ENCODE assay signal across 9 mouse cellular contexts in genomic region chrX:36911343-36911742, GRCm38 (mm10). TPM values are rescaled to one million over a fixed set of nuclear protein-coding genes. Genes with fewer than 3 reads are reported as not detected.
DNase-seq lines count a peak whose midpoint lies in the region; ATAC-seq lines count a peak whose summit lies in the region.
"Had no signal": no experiment of that assay in that cellular context is flagged by ENCODE, and none has a peak within 500 bp of the region (broad histone marks: within the 10 kb centered on the region; RNA-seq: fewer than 3 reads in every experiment).

No protein-coding gene starts in this region.

- no peaks in the 10 kb centered on the region for H3K4me1 ChIP-seq in midbrain, embryonic 11.5 days (ENCODE audit: control insufficient read depth, insufficient read depth, low read length)
- H3K4me1 ChIP-seq in midbrain, embryonic 15.5 days, result no peaks in the 10 kb centered on the region
- H3K4me1 ChIP-seq: lung, embryonic 15.5 days had no signal

- H3K27me3 ChIP-seq in midbrain, embryonic 11.5 days (ENCODE audit: control insufficient read depth, insufficient read depth, low read length), result no peaks in the 10 kb centered on the region
- H3K27me3 ChIP-seq in midbrain, embryonic 15.5 days (replicated peaks), result no peaks in the 10 kb centered on the region
- H3K27me3 ChIP-seq: lung, embryonic 15.5 days had no signal

- no peak overlapping the region for H3K9ac ChIP-seq in midbrain, embryonic 11.5 days (ENCODE audit: low read length)
- H3K9ac ChIP-seq in midbrain, embryonic 15.5 days, result no peak overlapping the region
- H3K9ac ChIP-seq: lung, embryonic 15.5 days had no signal

- peak; percentile 43 to 47 for DNase-seq in adrenal gland, adult 18-20 months (ENCODE audit: low spot score in 2 of 2)
- no peak for DNase-seq in adrenal gland, adult 8-10 months
- DNase-seq in midbrain, embryonic 11.5 days (ENCODE audit: low spot score, missing footprints), result peak; percentile 91
- peak; percentile 54 for DNase-seq in cerebellum, adult 9-10 months
- peak; percentile 43 to 47 for DNase-seq in heart, postnatal 36 days
- DNase-seq in lung, adult 18-20 months, result peak; percentile 21 to 36
- peak; percentile 17 to 66 for DNase-seq in spleen, postnatal 10 days (ENCODE audit: low spot score in 2 of 2)

- H3K27ac ChIP-seq in midbrain, embryonic 11.5 days (ENCODE audit: low read depth, low read length), result no peak overlapping the region
- no peak overlapping the region for H3K27ac ChIP-seq in midbrain, embryonic 15.5 days
- H3K27ac ChIP-seq: lung, embryonic 15.5 days had no signal

- no peak overlapping the region for H3K4me2 ChIP-seq in midbrain, embryonic 11.5 days
- H3K4me2 ChIP-seq in midbrain, embryonic 15.5 days, result no peak overlapping the region
- H3K4me2 ChIP-seq: lung, embryonic 15.5 days had no signal

- intact Hi-C loops in heart, postnatal 36 days (cut with DNase I), result loop anchor here (5.0 kb wide), 1 partner anchor 149 kb away; no protein-coding TSS in a partner anchor

- H3K36me3 ChIP-seq in midbrain, embryonic 11.5 days (ENCODE audit: control insufficient read depth, insufficient read depth, low read length), result no peaks in the 10 kb centered on the region
- H3K36me3 ChIP-seq in midbrain, embryonic 15.5 days (replicated peaks), result no peaks in the 10 kb centered on the region
- H3K36me3 ChIP-seq: lung, embryonic 15.5 days had no signal

- 50% methylated on average over 12 of the region's 12 CpGs for WGBS in midbrain, embryonic 11.5 days
- 47% methylated on average over 12 of the region's 12 CpGs for WGBS in midbrain, embryonic 15.5 days

- ATAC-seq in midbrain, embryonic 11.5 days (ENCODE audit: low FRiP score), result no peak
- ATAC-seq in midbrain, embryonic 15.5 days (replicated peaks), result no peak

- H3K9me3 ChIP-seq in midbrain, embryonic 11.5 days (ENCODE audit: control insufficient read depth, low read length), result no peaks in the 10 kb centered on the region
- no peaks in the 10 kb centered on the region for H3K9me3 ChIP-seq in midbrain, embryonic 15.5 days
- H3K9me3 ChIP-seq: lung, embryonic 15.5 days had no signal

- no peak overlapping the region for H3K4me3 ChIP-seq in midbrain, embryonic 11.5 days (ENCODE audit: low read depth, low read length)
- no peak overlapping the region for H3K4me3 ChIP-seq in midbrain, embryonic 15.5 days
- H3K4me3 ChIP-seq: lung, embryonic 15.5 days had no signal

RNA-seq across cellular contexts. Expression of gene Nkrf, which starts 8.6 kb away (rescaled TPM):
- 10 to 100 TPM; 11.8 to 13.4 TPM for total RNA-seq in adrenal gland, adult 18-20 months (2021)
- total RNA-seq in adrenal gland, adult 8-10 months (2022), result 10 to 100 TPM in 3 of 4 experiments, 1 to 10 TPM in 1; 9.4 to 13.3 (median 12.3) TPM
- polyA plus RNA-seq in midbrain, embryonic 11.5 days (2014; fragmentation: Nextera tagmentation; extraction: Ambion mirVana), result 7.0 and 7.3 TPM in 2 replicates
- 16.7 TPM in 2 replicates for polyA plus RNA-seq in midbrain, embryonic 15.5 days (2015; fragmentation: Nextera tagmentation; extraction: Ambion mirVana)
- 1 to 10 TPM; 3.1 to 4.1 TPM for total RNA-seq in heart, postnatal 36 days (2021)

RNA-seq across cellular contexts. Expression of gene C330007P06Rik, which starts 37.4 kb away (rescaled TPM):
- total RNA-seq in adrenal gland, adult 18-20 months (2021), result 10 to 100 TPM; 48.6 to 50.9 TPM
- 10 to 100 TPM; 49.0 to 54.6 (median 52.2) TPM for total RNA-seq in adrenal gland, adult 8-10 months (2022)
- 35.6 and 39.5 TPM in 2 replicates for polyA plus RNA-seq in midbrain, embryonic 11.5 days (2014; fragmentation: Nextera tagmentation; extraction: Ambion mirVana)
- 17.7 and 18.5 TPM in 2 replicates for polyA plus RNA-seq in midbrain, embryonic 15.5 days (2015; fragmentation: Nextera tagmentation; extraction: Ambion mirVana)
- total RNA-seq in heart, postnatal 36 days (2021), result 10 to 100 TPM; 16.7 to 17.9 TPM

RNA-seq across cellular contexts. Expression of gene Ube2a, which starts 37.6 kb away (rescaled TPM):
- 10 to 100 TPM; 57.3 to 74.1 TPM for total RNA-seq in adrenal gland, adult 18-20 months (2021)
- total RNA-seq in adrenal gland, adult 8-10 months (2022), result 10 to 100 TPM; 51.4 to 63.9 (median 55.7) TPM
- 119 and 120 TPM in 2 replicates for polyA plus RNA-seq in midbrain, embryonic 11.5 days (2014; fragmentation: Nextera tagmentation; extraction: Ambion mirVana)
- polyA plus RNA-seq in midbrain, embryonic 15.5 days (2015; fragmentation: Nextera tagmentation; extraction: Ambion mirVana), result 104 and 110 TPM in 2 replicates
- total RNA-seq in heart, postnatal 36 days (2021), result 10 to 100 TPM; 67.7 to 77.5 TPM
